Mouse (Mus musculus): Measurements from ENCODE around the gene Agfg1. TPM values are rescaled to one million over a fixed set of nuclear protein-coding genes. Genes with fewer than 3 reads are reported as not detected.
"Not testable (repeated sequence)": the region's sequence is repeated elsewhere in the genome, so short reads cannot be mapped to it uniquely, and the experiment has no call there.

The Agfg1 gene
- polyA plus RNA-seq, 1 experiment = 38.3 TPM

- TF ChIP-seq CTCF (IDR thresholded peaks at IDR 0.05; ENCODE audit: low read depth, low read length) (no peak), POLR2A (IDR thresholded peaks at IDR 0.05; ENCODE audit: borderline replicate concordance, low read depth, low read length) (no peak)
- Histone ChIP-seq H3K4me3 (ENCODE audit: insufficient read depth, low read length) (no peak overlapping the region), H3K4me1 (ENCODE audit: control insufficient read depth, insufficient read depth, low read length) (no peaks in the 10 kb centered on the region), H3K27ac (ENCODE audit: insufficient read depth, low read depth, low read length) (no peak overlapping the region)
Measured at GRCm38 (mm10) chr1:82938666-82939065, 99.4 kb downstream of the Agfg1 start.

- not testable (repeated sequence) for H3K27ac ChIP-seq (ENCODE audit: insufficient read depth, low read depth, low read length); H3K4me3 ChIP-seq (ENCODE audit: insufficient read depth, low read length); H3K4me1 ChIP-seq (ENCODE audit: control insufficient read depth, insufficient read depth, low read length)
Measured at GRCm38 (mm10) chr1:82942505-82942904, 103.2 kb downstream of the Agfg1 start.

GRCm38 (mm10) chr1:82943295-82943694, 104.0 kb downstream of the Agfg1 start, which contains the start of gene A030003K21Rik:
TSS of gene A030003K21Rik (minus strand) at chr1:82943388.
- H3K4me1 ChIP-seq (ENCODE audit: control insufficient read depth, insufficient read depth, low read length); H3K27ac ChIP-seq (ENCODE audit: insufficient read depth, low read depth, low read length): not testable (repeated sequence)

GRCm38 (mm10) chr1:82946029-82946428, 106.7 kb downstream of the Agfg1 start:
- not testable (repeated sequence) for H3K4me3 ChIP-seq (ENCODE audit: insufficient read depth, low read length); H3K27ac ChIP-seq (ENCODE audit: insufficient read depth, low read depth, low read length); H3K4me1 ChIP-seq (ENCODE audit: control insufficient read depth, insufficient read depth, low read length)

More at GRCm38 (mm10) chr1:82943295-82943694, 104.0 kb downstream of the Agfg1 start, which contains the start of gene A030003K21Rik:
- H3K4me3 ChIP-seq (ENCODE audit: insufficient read depth, low read length) = not testable (repeated sequence)

GRCm38 (mm10) chr1:82948601-82949000, 109.3 kb downstream of the Agfg1 start:
- H3K27ac ChIP-seq (ENCODE audit: insufficient read depth, low read depth, low read length) = no peak overlapping the region
- TF ChIP-seq POLR2A (IDR thresholded peaks at IDR 0.05; ENCODE audit: borderline replicate concordance, low read depth, low read length) (no peak), CTCF (IDR thresholded peaks at IDR 0.05; ENCODE audit: low read depth, low read length) (no peak)
- H3K4me3 ChIP-seq (ENCODE audit: insufficient read depth, low read length) = no peak overlapping the region
- H3K4me1 ChIP-seq (ENCODE audit: control insufficient read depth, insufficient read depth, low read length) = peaks cover 3% of the 10 kb centered on the region

Other genes with a start within 250 kb of the Agfg1 start
- gene Mff, start 114.6 kb upstream of the Agfg1 start, polyA plus RNA-seq (2012; ENCODE audit: insufficient read depth, insufficient read length, missing spikeins) = 109 and 112 TPM in 2 replicates
- not detected in 2 replicates for gene Tm4sf20, start 71.0 kb upstream of the Agfg1 start, polyA plus RNA-seq (2012; ENCODE audit: insufficient read depth, insufficient read length, missing spikeins)
- gene Gm47791, start 68.2 kb upstream of the Agfg1 start, polyA plus RNA-seq (2012; ENCODE audit: insufficient read depth, insufficient read length, missing spikeins) = not detected in 2 replicates
- 1.6 and 2.0 TPM in 2 replicates for gene A030005L19Rik, start 73.8 kb downstream of the Agfg1 start, polyA plus RNA-seq (2012; ENCODE audit: insufficient read depth, insufficient read length, missing spikeins)
- gene A030014E15Rik, start 85.4 kb downstream of the Agfg1 start, polyA plus RNA-seq (2012; ENCODE audit: insufficient read depth, insufficient read length, missing spikeins) = not detected in 2 replicates
- gene Gm6217, start 91.9 kb downstream of the Agfg1 start, polyA plus RNA-seq (2012; ENCODE audit: insufficient read depth, insufficient read length, missing spikeins) = not detected in 2 replicates
- gene A030003K21Rik, start 103.9 kb downstream of the Agfg1 start, polyA plus RNA-seq (2012; ENCODE audit: insufficient read depth, insufficient read length, missing spikeins) = not detected in 2 replicates
- gene Gm7544, start 116.5 kb downstream of the Agfg1 start, polyA plus RNA-seq (2012; ENCODE audit: insufficient read depth, insufficient read length, missing spikeins) = not detected in 2 replicates
- not detected in 2 replicates for gene Gm47955, start 120.8 kb downstream of the Agfg1 start, polyA plus RNA-seq (2012; ENCODE audit: insufficient read depth, insufficient read length, missing spikeins)
- gene Gm47959, start 161.1 kb downstream of the Agfg1 start, polyA plus RNA-seq (2012; ENCODE audit: insufficient read depth, insufficient read length, missing spikeins) = not detected in 2 replicates
- gene Slc19a3, start 199.0 kb downstream of the Agfg1 start, polyA plus RNA-seq (2012; ENCODE audit: insufficient read depth, insufficient read length, missing spikeins) = not detected in 2 replicates
- not detected in 2 replicates for gene Krtap28-10, start 203.0 kb downstream of the Agfg1 start, polyA plus RNA-seq (2012; ENCODE audit: insufficient read depth, insufficient read length, missing spikeins)
- gene Gm47969, start 205.4 kb downstream of the Agfg1 start, polyA plus RNA-seq (2012; ENCODE audit: insufficient read depth, insufficient read length, missing spikeins) = not detected in 2 replicates
- gene A030005K14Rik, start 219.9 kb downstream of the Agfg1 start, polyA plus RNA-seq (2012; ENCODE audit: insufficient read depth, insufficient read length, missing spikeins) = not detected in 2 replicates
- gene Krtap28-13, start 221.4 kb downstream of the Agfg1 start, polyA plus RNA-seq (2012; ENCODE audit: insufficient read depth, insufficient read length, missing spikeins) = not detected in 2 replicates